ENCODE assay signal across 9 mouse cellular contexts in genomic region chr2:32708643-32709042, GRCm38 (mm10). TPM values are rescaled to one million over a fixed set of nuclear protein-coding genes. Genes with fewer than 3 reads are reported as not detected.
DNase-seq lines count a peak whose midpoint lies in the region; ATAC-seq and TF ChIP-seq lines count a peak whose summit lies in the region.
"Had no signal": no experiment of that assay in that cellular context is flagged by ENCODE, and none has a peak within 500 bp of the region (broad histone marks: within the 10 kb centered on the region; RNA-seq: fewer than 3 reads in every experiment).

No protein-coding gene starts in this region.

- peak; percentile 83 to 89 for DNase-seq in cerebellum, postnatal 10 days
- DNase-seq in cerebellum, adult 11 months, result no peak
- peak; percentile 73 to 74 for DNase-seq in layer of hippocampus, postnatal 10 days (ENCODE audit: low spot score in 2 of 2)
- DNase-seq in layer of hippocampus, adult 11-12 months (ENCODE audit: low spot score), result no peak
- peak; percentile 83 for DNase-seq in MEL (ENCODE audit: low read depth, low spot score)
- DNase-seq in embryonic facial prominence, embryonic 11.5 days (ENCODE audit: low spot score), result peak; percentile 82
- no peak for DNase-seq in left cerebral cortex, postnatal 14 days (ENCODE audit: low spot score in 2 of 2)

- intact Hi-C loops in left cerebral cortex, postnatal 14 days (cut with DNase I), result loop anchor here (10.0 kb wide), 1 partner anchor 146 kb away; no protein-coding TSS in a partner anchor

- H3K9me3 ChIP-seq in MEL (replicated peaks; ENCODE audit: insufficient read depth, low read length), result no peaks in the 10 kb centered on the region
- H3K9me3 ChIP-seq in embryonic facial prominence, embryonic 11.5 days (replicated peaks; ENCODE audit: control insufficient read depth, low read length), result no peaks in the 10 kb centered on the region

- peak; percentile 13 for TF ChIP-seq RAD21 in MEL (IDR thresholded peaks at IDR 0.05; ENCODE audit: low read depth, low read length)

- H3K27ac ChIP-seq in MEL (ENCODE audit: control insufficient read depth, low read depth, low read length), result no peak overlapping the region
- no peak overlapping the region for H3K27ac ChIP-seq in embryonic facial prominence, embryonic 11.5 days (replicated peaks; ENCODE audit: low read depth, low read length)
- H3K27ac ChIP-seq in olfactory bulb, adult 2 months (ENCODE audit: insufficient read depth, low read depth, low read length), result no peak overlapping the region

- 49% methylated on average over 3 of the region's 3 CpGs for WGBS in embryonic facial prominence, embryonic 11.5 days
- WGBS in olfactory bulb, adult 2 months, result 13% methylated on average over 3 of the region's 3 CpGs

- no peak overlapping the region for H3K4me3 ChIP-seq in MEL (ENCODE audit: control insufficient read depth in 1 of 2, insufficient read depth in 1 of 2, low read depth in 2 of 2, low read length in 2 of 2)
- H3K4me3 ChIP-seq in embryonic facial prominence, embryonic 11.5 days (ENCODE audit: low read depth, low read length), result no peak overlapping the region
- no peak overlapping the region for H3K4me3 ChIP-seq in olfactory bulb, adult 2 months (ENCODE audit: insufficient read depth, low read depth, low read length)

- H3K4me1 ChIP-seq in MEL (ENCODE audit: control insufficient read depth in 1 of 2, insufficient read depth in 2 of 2, low read length in 2 of 2), result peaks cover 14 to 15% of the 10 kb centered on the region in 2 experiments
- H3K4me1 ChIP-seq in embryonic facial prominence, embryonic 11.5 days (ENCODE audit: control insufficient read depth, insufficient read depth, low read length), result peaks cover 4% of the 10 kb centered on the region; the same call in 1 of the 2 replicates
- peaks cover 7% of the 10 kb centered on the region for H3K4me1 ChIP-seq in olfactory bulb, adult 2 months (ENCODE audit: control insufficient read depth, insufficient read depth, low read length)

- TF ChIP-seq POLR2A in MEL (IDR thresholded peaks at IDR 0.05; ENCODE audit: control insufficient read depth in 1 of 2, insufficient read depth in 1 of 2, low read depth in 1 of 2, low read length in 2 of 2, poor library complexity in 1 of 2), result no peak
- no peak for TF ChIP-seq POLR2A in olfactory bulb, adult 2 months (IDR thresholded peaks at IDR 0.05; ENCODE audit: insufficient read depth, low read depth, low read length)

- H3K79me2 ChIP-seq in MEL (ENCODE audit: control insufficient read depth, insufficient read depth, low read length, poor library complexity), result peaks cover 34% of the 10 kb centered on the region

- ATAC-seq in embryonic facial prominence, embryonic 11.5 days (replicated peaks; ENCODE audit: insufficient number of reproducible peaks, low FRiP score, low TSS enrichment, low read depth), result no peak

- no peak overlapping the region for H3K4me2 ChIP-seq in embryonic facial prominence, embryonic 11.5 days (ENCODE audit: low read depth, low read length)

- TF ChIP-seq CTCF in MEL (IDR thresholded peaks at IDR 0.05 in 2 of 3, conservative IDR thresholded peaks at IDR 0.05 in 1 of 3; ENCODE audit: control insufficient read depth in 1 of 3, insufficient read depth in 1 of 3, low read depth in 2 of 3, low read length in 3 of 3, poor library complexity in 1 of 3, severe bottlenecking in 1 of 3), result peak; percentile 78 to 92 (median 80)
- peak; percentile 79 for TF ChIP-seq CTCF in olfactory bulb, adult 2 months (IDR thresholded peaks at IDR 0.05; ENCODE audit: insufficient read depth, low read depth, low read length)

- no peak for TF ChIP-seq EP300 in MEL (IDR thresholded peaks at IDR 0.05; ENCODE audit: low read depth in 1 of 2, low read length in 2 of 2)

- no peaks in the 10 kb centered on the region for H3K27me3 ChIP-seq in MEL (ENCODE audit: control insufficient read depth in 1 of 2, insufficient read depth in 2 of 2, low read length in 2 of 2)
- no peaks in the 10 kb centered on the region for H3K27me3 ChIP-seq in embryonic facial prominence, embryonic 11.5 days (ENCODE audit: control insufficient read depth, insufficient read depth, low read length)

- no peak overlapping the region for H3K9ac ChIP-seq in MEL (ENCODE audit: control insufficient read depth, low read depth, low read length, poor library complexity, severe bottlenecking)
- H3K9ac ChIP-seq in embryonic facial prominence, embryonic 11.5 days (replicated peaks; ENCODE audit: low read length), result no peak overlapping the region

- H3K36me3 ChIP-seq in MEL (ENCODE audit: control insufficient read depth in 1 of 2, insufficient read depth in 2 of 2, low read length in 2 of 2), result peaks cover 14 to 22% of the 10 kb centered on the region in 2 experiments
- peaks cover 13% of the 10 kb centered on the region for H3K36me3 ChIP-seq in embryonic facial prominence, embryonic 11.5 days (replicated peaks; ENCODE audit: control insufficient read depth, insufficient read depth, low read depth, low read length)

TF ChIP-seq in MEL, 35 proteins besides CTCF, POLR2A, EP300 and RAD21 (continues in another document):
- no peak for TF ChIP-seq KAT2A (conservative IDR thresholded peaks at IDR 0.05; ENCODE audit: low read depth, low read length)
- TF ChIP-seq POLR2AphosphoS5 (IDR thresholded peaks at IDR 0.05; ENCODE audit: borderline replicate concordance, low read depth, low read length), result no peak
- TF ChIP-seq CHD1 (IDR thresholded peaks at IDR 0.05; ENCODE audit: low read depth, low read length), result no peak
- no peak for TF ChIP-seq NELFE (IDR thresholded peaks at IDR 0.05; ENCODE audit: low read depth, low read length)
- TF ChIP-seq MAZ (IDR thresholded peaks at IDR 0.05; ENCODE audit: low read depth, low read length), result no peak
- no peak for TF ChIP-seq ZC3H11A (IDR thresholded peaks at IDR 0.05; ENCODE audit: low read depth, low read length)
- no peak for TF ChIP-seq USF2 (IDR thresholded peaks at IDR 0.05; ENCODE audit: borderline replicate concordance in 1 of 2, insufficient read depth in 1 of 2, low read depth in 1 of 2, low read length in 2 of 2)
- 0 out of 2 replicates have a peak, but pooled peaks have one; percentile 41 for TF ChIP-seq MYC (IDR thresholded peaks at IDR 0.05; ENCODE audit: low read depth, low read length)
- no peak for TF ChIP-seq USF1 (IDR thresholded peaks at IDR 0.05; ENCODE audit: low read depth, low read length)
- TF ChIP-seq HCFC1 (IDR thresholded peaks at IDR 0.05; ENCODE audit: low read depth, low read length), result 0 out of 2 replicates have a peak, but pooled peaks have one; percentile 32
- TF ChIP-seq TBP (IDR thresholded peaks at IDR 0.05; ENCODE audit: low read depth, low read length), result no peak
- TF ChIP-seq TCF12 (IDR thresholded peaks at IDR 0.05; ENCODE audit: low read depth, low read length), result no peak
- TF ChIP-seq UBTF (IDR thresholded peaks at IDR 0.05; ENCODE audit: borderline replicate concordance, insufficient read depth, low read depth, low read length), result no peak
- TF ChIP-seq ZKSCAN1 (IDR thresholded peaks at IDR 0.05; ENCODE audit: low read depth, low read length), result peak; percentile 81

RNA-seq across cellular contexts. Expression of gene Cdk9, which starts 4.2 kb away (rescaled TPM):
- 10 to 100 TPM; 86.8 to 92.1 TPM for total RNA-seq in layer of hippocampus, postnatal 10 days (2021)
- 30.9 and 37.7 TPM in 2 replicates for total RNA-seq in MEL (2012; rRNA removed)
- polyA plus RNA-seq in MEL (2012; ENCODE audit: insufficient read depth in 1 of 2, insufficient read length in 2 of 2, low read depth in 1 of 2, low replicate concordance in 2 of 2, missing spikeins in 1 of 2), result 100 to 1,000 TPM in 1 of 2 experiments, not detected in 1; 125 TPM
- polyA plus RNA-seq in embryonic facial prominence, embryonic 11.5 days (2014; fragmentation: Nextera tagmentation; extraction: Ambion mirVana), result 79.2 and 89.8 TPM in 2 replicates
- 509 TPM in 1 of 2 replicates, not detected in the other for polyA plus RNA-seq in olfactory bulb, adult 2 months (2012; ENCODE audit: insufficient read depth, insufficient read length, low replicate concordance, missing spikeins)
- 100 to 1,000 TPM; 100 to 106 TPM for total RNA-seq in left cerebral cortex, postnatal 14 days (2021)

RNA-seq across cellular contexts. Expression of gene Fpgs, which starts 4.7 kb away (rescaled TPM):
- total RNA-seq in layer of hippocampus, postnatal 10 days (2021), result 10 to 100 TPM; 17.1 to 17.2 TPM
- 32.5 and 40.0 TPM in 2 replicates for total RNA-seq in MEL (2012; rRNA removed)
- polyA plus RNA-seq in MEL (2012; ENCODE audit: insufficient read depth in 1 of 2, insufficient read length in 2 of 2, low read depth in 1 of 2, low replicate concordance in 2 of 2, missing spikeins in 1 of 2), result 10 to 100 TPM in 1 of 2 experiments, not detected in 1; 73.9 TPM
- 15.6 and 16.3 TPM in 2 replicates for polyA plus RNA-seq in embryonic facial prominence, embryonic 11.5 days (2014; fragmentation: Nextera tagmentation; extraction: Ambion mirVana)
- polyA plus RNA-seq in olfactory bulb, adult 2 months (2012; ENCODE audit: insufficient read depth, insufficient read length, low replicate concordance, missing spikeins), result not detected in 2 replicates
- total RNA-seq in left cerebral cortex, postnatal 14 days (2021), result 10 to 100 TPM in 1 of 2 experiments, 1 to 10 TPM in 1; 9.5 to 10.1 TPM

RNA-seq across cellular contexts. Expression of gene Sh2d3c, which starts 12.2 kb away (rescaled TPM):
- total RNA-seq in layer of hippocampus, postnatal 10 days (2021), result 10 to 100 TPM; 34.7 to 40.3 TPM
- 0.19 and 0.26 TPM in 2 replicates for total RNA-seq in MEL (2012; rRNA removed)
- polyA plus RNA-seq in MEL (2012; ENCODE audit: insufficient read depth in 1 of 2, insufficient read length in 2 of 2, low read depth in 1 of 2, low replicate concordance in 2 of 2, missing spikeins in 1 of 2), result under 1 TPM in 1 of 2 experiments, not detected in 1; 0.43 TPM
- 21.1 and 22.2 TPM in 2 replicates for polyA plus RNA-seq in embryonic facial prominence, embryonic 11.5 days (2014; fragmentation: Nextera tagmentation; extraction: Ambion mirVana)
- polyA plus RNA-seq in olfactory bulb, adult 2 months (2012; ENCODE audit: insufficient read depth, insufficient read length, low replicate concordance, missing spikeins), result not detected in 2 replicates
- 10 to 100 TPM; 31.1 to 35.6 TPM for total RNA-seq in left cerebral cortex, postnatal 14 days (2021)

RNA-seq across cellular contexts. Expression of gene 6330409D20Rik, which starts 32.2 kb away (rescaled TPM):
- total RNA-seq in layer of hippocampus, postnatal 10 days (2021), result 1 to 10 TPM; 2.1 to 3.2 TPM
- not detected in 2 replicates for total RNA-seq in MEL (2012; rRNA removed)
- polyA plus RNA-seq in MEL (2012; ENCODE audit: insufficient read depth in 1 of 2, insufficient read length in 2 of 2, low read depth in 1 of 2, low replicate concordance in 2 of 2, missing spikeins in 1 of 2), result not detected
- polyA plus RNA-seq in embryonic facial prominence, embryonic 11.5 days (2014; fragmentation: Nextera tagmentation; extraction: Ambion mirVana), result 0.31 and 0.75 TPM in 2 replicates
- not detected in 2 replicates for polyA plus RNA-seq in olfactory bulb, adult 2 months (2012; ENCODE audit: insufficient read depth, insufficient read length, low replicate concordance, missing spikeins)
- total RNA-seq in left cerebral cortex, postnatal 14 days (2021), result 1 to 10 TPM; 2.2 to 3.8 TPM
- polyA plus RNA-seq: liver, embryonic 16.5 days had no signal

RNA-seq across cellular contexts. Expression of gene Tor2a, which starts 48.4 kb away (rescaled TPM):
- 10 to 100 TPM; 28.9 to 32.9 TPM for total RNA-seq in layer of hippocampus, postnatal 10 days (2021)
- total RNA-seq in MEL (2012; rRNA removed), result 46.6 and 54.7 TPM in 2 replicates
- polyA plus RNA-seq in MEL (2012; ENCODE audit: insufficient read depth in 1 of 2, insufficient read length in 2 of 2, low read depth in 1 of 2, low replicate concordance in 2 of 2, missing spikeins in 1 of 2), result 10 to 100 TPM in 1 of 2 experiments, not detected in 1; 62.2 TPM
- 47.8 and 54.3 TPM in 2 replicates for polyA plus RNA-seq in embryonic facial prominence, embryonic 11.5 days (2014; fragmentation: Nextera tagmentation; extraction: Ambion mirVana)
- polyA plus RNA-seq in olfactory bulb, adult 2 months (2012; ENCODE audit: insufficient read depth, insufficient read length, low replicate concordance, missing spikeins), result not detected in 2 replicates
- 10 to 100 TPM; 27.6 to 30.4 TPM for total RNA-seq in left cerebral cortex, postnatal 14 days (2021)

Comparison
In these comparisons a context has a peak if more than half of its experiments do, and no peak if none do; other contexts are left out.
1. DNase-seq: peak in cerebellum, postnatal 10 days (2 of 2), layer of hippocampus, postnatal 10 days (2 of 2), MEL (single experiment) and embryonic facial prominence, embryonic 11.5 days (single experiment); none in cerebellum, adult 11 months (single experiment), layer of hippocampus, adult 11-12 months (single experiment) and left cerebral cortex, postnatal 14 days (0 of 2).
2. RNA of gene Sh2d3c, which starts 12.2 kb away (total RNA-seq): 34.7 to 40.3 TPM in layer of hippocampus, postnatal 10 days and 31.1 to 35.6 TPM in left cerebral cortex, postnatal 14 days; 0.19 to 0.26 TPM in MEL; every median in the first group is over 10 times any median in the second.